Comparison of ENCODE assay signal across 8 mouse cellular contexts in genomic region chr4:26345080-26345479, GRCm38 (mm10). TPM values are rescaled to one million over a fixed set of nuclear protein-coding genes. Genes with fewer than 3 reads are reported as not detected.
DNase-seq lines count a peak whose midpoint lies in the region; ATAC-seq lines count a peak whose summit lies in the region.

No protein-coding gene starts in this region.

- ATAC-seq in forebrain, embryonic 11.5 days (replicated peaks; ENCODE audit: low FRiP score): no peak
- no peak for ATAC-seq in limb, embryonic 13.5 days (ENCODE audit: low FRiP score, low read depth)
- ATAC-seq in neural tube, embryonic 15.5 days (ENCODE audit: low FRiP score): no peak

- H3K36me3 ChIP-seq in forebrain, embryonic 10.5 days (replicated peaks): peaks cover 11% of the 10 kb centered on the region
- H3K36me3 ChIP-seq in forebrain, embryonic 11.5 days (ENCODE audit: control insufficient read depth, insufficient read depth, low read length): no peaks in the 10 kb centered on the region
- peaks cover 4% of the 10 kb centered on the region; the same call in 1 of the 2 replicates for H3K36me3 ChIP-seq in limb, embryonic 13.5 days
- H3K36me3 ChIP-seq in neural tube, embryonic 15.5 days: no peaks in the 10 kb centered on the region

- peak overlapping the region; percentile 78 for H3K4me3 ChIP-seq in forebrain, embryonic 10.5 days
- no peak overlapping the region for H3K4me3 ChIP-seq in forebrain, embryonic 11.5 days (ENCODE audit: low read depth, low read length)
- peak overlapping the region; percentile 14; the same call in 1 of the 2 replicates for H3K4me3 ChIP-seq in limb, embryonic 13.5 days
- peak overlapping the region; percentile 4; the same call in 1 of the 2 replicates for H3K4me3 ChIP-seq in neural tube, embryonic 15.5 days (replicated peaks)

- no peaks in the 10 kb centered on the region for H3K27me3 ChIP-seq in forebrain, embryonic 10.5 days (ENCODE audit: poor library complexity, severe bottlenecking)
- H3K27me3 ChIP-seq in forebrain, embryonic 11.5 days (ENCODE audit: control insufficient read depth, insufficient read depth, low read length): no peaks in the 10 kb centered on the region
- H3K27me3 ChIP-seq in limb, embryonic 13.5 days: no peaks in the 10 kb centered on the region
- no peaks in the 10 kb centered on the region for H3K27me3 ChIP-seq in neural tube, embryonic 15.5 days (replicated peaks)

- no peak overlapping the region for H3K9ac ChIP-seq in forebrain, embryonic 11.5 days (ENCODE audit: low read length)
- H3K9ac ChIP-seq in limb, embryonic 13.5 days: no peak overlapping the region
- no peak overlapping the region for H3K9ac ChIP-seq in neural tube, embryonic 15.5 days (replicated peaks)

- H3K9me3 ChIP-seq in forebrain, embryonic 10.5 days: no peaks in the 10 kb centered on the region; the same call in 1 of the 2 replicates
- H3K9me3 ChIP-seq in forebrain, embryonic 11.5 days (ENCODE audit: control insufficient read depth, low read length): no peaks in the 10 kb centered on the region
- no peaks in the 10 kb centered on the region for H3K9me3 ChIP-seq in limb, embryonic 13.5 days
- H3K9me3 ChIP-seq in neural tube, embryonic 15.5 days (replicated peaks): no peaks in the 10 kb centered on the region

- H3K4me1 ChIP-seq in forebrain, embryonic 10.5 days: peaks cover 13% of the 10 kb centered on the region
- H3K4me1 ChIP-seq in forebrain, embryonic 11.5 days (replicated peaks; ENCODE audit: control insufficient read depth, insufficient read depth, low read length): no peaks in the 10 kb centered on the region
- H3K4me1 ChIP-seq in limb, embryonic 13.5 days: peaks cover 9% of the 10 kb centered on the region
- peaks cover 7% of the 10 kb centered on the region for H3K4me1 ChIP-seq in neural tube, embryonic 15.5 days

- 83% methylated on average over 3 of the region's 3 CpGs for WGBS in forebrain, embryonic 10.5 days
- 69% methylated on average over 3 of the region's 3 CpGs for WGBS in forebrain, embryonic 11.5 days
- WGBS in limb, embryonic 13.5 days: 77% methylated on average over 3 of the region's 3 CpGs
- WGBS in neural tube, embryonic 15.5 days: 63% methylated on average over 3 of the region's 3 CpGs

- no peak for DNase-seq in forebrain, embryonic 10.5 days (ENCODE audit: extremely low spot score, low spot score)
- DNase-seq in forebrain, embryonic 11.5 days (ENCODE audit: low spot score): no peak
- DNase-seq in retina, embryonic 14.5 days (ENCODE audit: low spot score): peak; percentile 7
- DNase-seq in retina, postnatal 1 day: no peak
- no peak for DNase-seq in natural killer cell, adult 2 months (ENCODE audit: low spot score in 2 of 2)
- no peak for DNase-seq in kidney, adult 11 months

- peak overlapping the region; percentile 97; the same call in 1 of the 2 replicates for H3K27ac ChIP-seq in forebrain, embryonic 10.5 days
- H3K27ac ChIP-seq in forebrain, embryonic 11.5 days (ENCODE audit: low read depth, low read length): no peak overlapping the region
- no peak overlapping the region for H3K27ac ChIP-seq in limb, embryonic 13.5 days
- H3K27ac ChIP-seq in neural tube, embryonic 15.5 days (replicated peaks): no peak overlapping the region

- no peak overlapping the region for H3K4me2 ChIP-seq in forebrain, embryonic 11.5 days (ENCODE audit: low read depth, low read length, severe bottlenecking)
- H3K4me2 ChIP-seq in limb, embryonic 13.5 days (replicated peaks): peak overlapping the region; percentile 27
- H3K4me2 ChIP-seq in neural tube, embryonic 15.5 days: peak overlapping the region; percentile 62

RNA-seq across cellular contexts. Expression of gene Manea, which starts 1.6 kb away (rescaled TPM):
- polyA plus RNA-seq in forebrain, embryonic 10.5 days (2016; fragmentation: Nextera tagmentation; extraction: Ambion mirVana): 19.1 and 20.2 TPM in 2 replicates
- 21.4 and 23.6 TPM in 2 replicates for polyA plus RNA-seq in forebrain, embryonic 11.5 days (2014; fragmentation: Nextera tagmentation; extraction: Ambion mirVana)
- polyA plus RNA-seq in limb, embryonic 13.5 days (2015; fragmentation: Nextera tagmentation; extraction: Ambion mirVana): 11.6 and 12.4 TPM in 2 replicates
- 14.5 and 15.0 TPM in 2 replicates for polyA plus RNA-seq in neural tube, embryonic 15.5 days (2015; fragmentation: Nextera tagmentation; extraction: Ambion mirVana)
